Mouse (Mus musculus): ENCODE data around the gene Cdhr1.

Gene Cdhr1

GRCm38 (mm10) chr14:37097956-37098530 lies at the start of gene Cdhr1:
TSS of gene Cdhr1 (minus strand) at chr14:37098347.
- DNase-seq (ENCODE audit: low read depth, low spot score): no peak

- DNase-seq (ENCODE audit: low read depth, low spot score): no peak
Observed at GRCm38 (mm10) chr14:37139051-37139710, 41.0 kb upstream of the Cdhr1 start.

- peak; percentile 32 for DNase-seq (ENCODE audit: low read depth, low spot score)
Observed at GRCm38 (mm10) chr14:37137596-37137995, 39.4 kb upstream of the Cdhr1 start.

GRCm38 (mm10) chr14:37136110-37136509 lies 38.0 kb upstream of the Cdhr1 start:
- DNase-seq (ENCODE audit: low read depth, low spot score): no peak

- DNase-seq (ENCODE audit: low read depth, low spot score): no peak
Observed at GRCm38 (mm10) chr14:37135671-37136070, 37.5 kb upstream of the Cdhr1 start.

GRCm38 (mm10) chr14:37135127-37135593 lies 37.0 kb upstream of the Cdhr1 start, which contains the start of gene Ghitm:
TSS of gene Ghitm (minus strand) at chr14:37135272.
- DNase-seq (ENCODE audit: low read depth, low spot score): peak; percentile 98

GRCm38 (mm10) chr14:37134304-37135126 lies 36.4 kb upstream of the Cdhr1 start:
- DNase-seq (ENCODE audit: low read depth, low spot score): peak; percentile 74

GRCm38 (mm10) chr14:37127652-37128051 lies 29.5 kb upstream of the Cdhr1 start:
- DNase-seq (ENCODE audit: low read depth, low spot score): peak; percentile 74

- no peak for DNase-seq (ENCODE audit: low read depth, low spot score)
Observed at GRCm38 (mm10) chr14:37119233-37119632, 21.1 kb upstream of the Cdhr1 start.

GRCm38 (mm10) chr14:37113922-37114321 lies 15.8 kb upstream of the Cdhr1 start, which contains the start of gene 2610528A11Rik:
TSS of gene 2610528A11Rik (minus strand) at chr14:37114022.
- no peak for DNase-seq (ENCODE audit: low read depth, low spot score)

GRCm38 (mm10) chr14:37112931-37113330 lies 14.8 kb upstream of the Cdhr1 start:
- no peak for DNase-seq (ENCODE audit: low read depth, low spot score)

GRCm38 (mm10) chr14:37111371-37111770 lies 13.2 kb upstream of the Cdhr1 start:
- no peak for DNase-seq (ENCODE audit: low read depth, low spot score)

GRCm38 (mm10) chr14:37110456-37110855 lies 12.3 kb upstream of the Cdhr1 start:
- DNase-seq (ENCODE audit: low read depth, low spot score): no peak

GRCm38 (mm10) chr14:37109975-37110374 lies 11.8 kb upstream of the Cdhr1 start:
- DNase-seq (ENCODE audit: low read depth, low spot score): no peak

GRCm38 (mm10) chr14:37109460-37109859 lies 11.3 kb upstream of the Cdhr1 start:
- no peak for DNase-seq (ENCODE audit: low read depth, low spot score)

GRCm38 (mm10) chr14:37105846-37106245 lies 7.7 kb upstream of the Cdhr1 start:
- no peak for DNase-seq (ENCODE audit: low read depth, low spot score)

- no peak for DNase-seq (ENCODE audit: low read depth, low spot score)
Observed at GRCm38 (mm10) chr14:37104747-37105146, 6.6 kb upstream of the Cdhr1 start.

GRCm38 (mm10) chr14:37102484-37102883 lies 4.3 kb upstream of the Cdhr1 start:
- DNase-seq (ENCODE audit: low read depth, low spot score): no peak

- no peak for DNase-seq (ENCODE audit: low read depth, low spot score)
Observed at GRCm38 (mm10) chr14:37101531-37101930, 3.4 kb upstream of the Cdhr1 start.

- DNase-seq (ENCODE audit: low read depth, low spot score): no peak
Observed at GRCm38 (mm10) chr14:37095556-37095955, 2.6 kb downstream of the Cdhr1 start.

- DNase-seq (ENCODE audit: low read depth, low spot score): no peak
Observed at GRCm38 (mm10) chr14:37094436-37094835, 3.7 kb downstream of the Cdhr1 start.

- no peak for DNase-seq (ENCODE audit: low read depth, low spot score)
Observed at GRCm38 (mm10) chr14:37083755-37084154, 14.4 kb downstream of the Cdhr1 start.
